Mouse (Mus musculus): ENCODE data around the gene Mtr.

The Mtr gene

DNA sequence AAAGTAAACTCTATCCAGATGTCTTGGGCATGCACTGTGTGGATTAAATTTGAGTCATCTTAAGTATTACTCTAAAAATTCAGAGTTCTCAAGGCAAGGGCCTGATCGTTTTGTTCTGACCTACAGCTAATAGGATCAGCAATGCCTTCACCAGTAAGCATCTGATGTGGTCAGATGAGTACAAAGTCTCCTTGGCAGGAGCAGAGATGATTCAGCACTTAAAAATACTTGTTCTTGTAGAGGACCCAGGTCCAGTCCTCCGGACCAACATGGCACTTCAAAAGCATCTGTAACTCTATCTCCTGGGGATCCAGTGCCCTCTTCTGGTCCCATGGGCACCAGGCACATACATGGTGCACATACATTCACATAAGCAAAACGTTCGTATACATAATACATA, 25.8 kb downstream of the Mtr start:
- DNase-seq = peak; percentile 41 to 72

DNA sequence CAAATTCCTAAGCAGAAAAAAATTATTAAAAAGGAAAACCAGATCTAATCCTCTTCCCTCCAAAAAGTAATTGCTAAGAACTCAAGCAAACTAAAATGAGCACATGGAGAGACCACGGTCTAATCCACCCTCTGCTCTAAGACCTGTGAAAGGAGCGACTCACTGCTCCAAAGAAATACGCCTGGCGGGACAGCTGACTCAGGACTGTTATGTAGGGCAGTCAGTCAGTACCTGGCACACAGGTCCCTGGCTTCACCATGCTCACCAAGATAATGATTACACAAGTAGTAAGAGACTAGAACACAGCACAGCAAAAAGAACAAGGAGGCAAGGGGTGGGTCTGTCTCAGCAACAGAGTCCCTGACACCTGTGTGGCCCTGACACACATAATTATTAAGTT, 29.7 kb downstream of the Mtr start:
- peak; percentile 65 to 76 for DNase-seq

DNA sequence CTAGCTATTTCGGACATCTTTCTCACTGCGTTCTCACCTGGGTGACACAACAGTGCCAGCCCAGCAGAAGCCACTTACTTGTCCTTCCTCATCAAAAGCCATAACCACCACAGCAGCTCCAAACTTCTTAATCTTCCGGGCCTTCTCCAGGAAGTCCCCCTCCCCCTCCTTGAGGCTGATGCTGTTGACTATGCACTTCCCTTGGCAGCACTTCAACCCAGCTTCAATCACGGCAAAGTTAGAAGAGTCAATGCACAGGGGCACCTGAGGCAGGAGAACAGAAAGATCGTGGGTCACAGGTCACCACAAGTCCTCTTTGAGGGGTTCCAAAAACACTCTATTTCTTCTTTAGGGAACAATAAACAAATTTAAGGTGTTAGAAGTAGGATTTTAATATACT, 30.3 kb downstream of the Mtr start:
- DNase-seq = peak; percentile 40 to 48

DNA sequence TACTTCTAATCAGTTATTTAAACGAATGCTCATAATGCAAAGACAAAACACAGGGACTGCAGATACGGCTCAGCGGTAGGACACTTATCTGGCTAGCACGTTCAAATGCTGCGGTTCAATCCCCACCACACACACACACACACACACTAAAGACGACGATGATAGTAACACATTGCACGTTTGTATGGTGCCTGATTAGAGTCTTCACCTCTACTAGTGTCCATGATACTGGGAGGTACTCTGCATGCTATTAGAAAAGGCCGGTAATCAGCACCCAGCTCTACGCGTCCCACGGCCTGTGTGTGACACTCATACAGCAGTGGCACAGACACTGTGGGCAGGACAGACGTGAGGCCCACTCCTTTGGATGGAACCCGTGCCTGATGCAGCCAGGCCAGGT, 39.3 kb downstream of the Mtr start:
- no peak for DNase-seq

DNA sequence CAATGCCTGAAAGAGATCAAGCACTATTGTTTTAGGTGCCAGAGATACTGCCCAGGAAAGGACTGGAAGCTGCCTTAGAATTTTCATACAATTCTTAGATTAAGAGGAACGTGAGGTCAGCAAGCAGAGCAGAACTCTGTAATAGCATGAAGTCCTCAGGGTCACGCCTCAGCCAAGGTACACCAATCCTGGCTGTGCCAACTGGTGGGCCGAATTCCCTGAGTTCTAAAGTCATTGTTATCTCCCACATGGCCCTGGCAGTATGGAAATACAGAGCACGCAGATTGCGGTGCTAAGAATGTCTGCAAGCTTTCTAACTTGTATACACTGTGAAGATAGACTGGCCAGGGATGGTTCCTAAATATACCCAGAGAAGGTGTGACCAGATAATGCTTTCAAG, 43.0 kb downstream of the Mtr start:
- DNase-seq = no peak

DNA sequence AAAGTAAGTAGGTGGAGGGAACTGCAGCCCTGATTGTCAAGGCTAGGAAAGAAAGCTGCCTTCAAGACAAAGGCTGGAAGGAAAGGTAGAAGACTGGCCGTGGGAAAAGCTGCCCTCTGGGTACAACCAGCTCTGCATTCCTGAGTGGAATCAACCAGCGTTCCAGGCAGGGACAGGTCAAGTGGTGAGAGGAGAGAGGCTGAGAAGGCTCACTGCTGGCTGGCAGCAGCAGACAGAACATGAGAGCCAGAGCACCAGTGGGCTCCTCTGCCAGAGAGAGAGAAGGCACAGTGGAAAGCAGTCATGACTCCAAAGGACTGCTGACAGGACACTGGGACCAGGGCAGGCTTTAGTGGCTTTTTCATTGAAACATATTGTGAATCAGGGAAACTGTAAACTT, 46.9 kb downstream of the Mtr start:
- DNase-seq = no peak

DNA sequence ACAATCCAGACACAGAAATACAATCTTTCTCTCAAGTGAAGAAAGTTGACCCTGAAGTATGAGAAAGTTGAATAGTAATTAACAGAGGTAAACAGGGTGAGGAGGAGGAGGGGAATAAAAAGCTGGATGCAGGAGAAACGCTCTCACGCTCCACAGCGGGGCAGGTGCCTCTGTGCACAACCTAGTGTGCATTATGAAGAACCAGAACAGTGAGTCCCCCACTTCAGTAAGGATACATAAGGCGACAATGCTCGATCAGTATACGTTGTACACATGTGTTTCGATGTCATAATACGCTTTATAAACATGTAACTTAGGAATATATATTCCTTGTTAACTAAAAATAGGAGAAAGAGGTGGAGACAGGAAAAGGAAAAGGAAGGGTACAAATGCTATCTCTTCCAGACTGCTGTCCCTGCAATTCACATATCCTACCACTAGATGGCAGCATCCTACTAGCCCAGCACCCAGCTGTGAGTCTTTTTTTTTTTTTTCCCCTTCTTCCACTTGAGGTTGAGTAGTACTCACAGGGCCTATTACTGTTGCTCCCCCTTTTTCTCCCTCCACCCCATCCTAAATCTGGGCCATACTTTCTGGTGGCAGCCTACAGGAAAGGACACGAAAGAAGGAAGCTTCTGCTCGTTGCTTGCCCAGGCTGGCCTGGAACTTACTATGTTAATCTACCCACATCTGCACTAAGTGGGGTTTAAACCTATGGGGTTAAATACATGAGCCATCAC, 47.7 kb downstream of the Mtr start:
- DNase-seq = peak; percentile 53 to 73

DNA sequence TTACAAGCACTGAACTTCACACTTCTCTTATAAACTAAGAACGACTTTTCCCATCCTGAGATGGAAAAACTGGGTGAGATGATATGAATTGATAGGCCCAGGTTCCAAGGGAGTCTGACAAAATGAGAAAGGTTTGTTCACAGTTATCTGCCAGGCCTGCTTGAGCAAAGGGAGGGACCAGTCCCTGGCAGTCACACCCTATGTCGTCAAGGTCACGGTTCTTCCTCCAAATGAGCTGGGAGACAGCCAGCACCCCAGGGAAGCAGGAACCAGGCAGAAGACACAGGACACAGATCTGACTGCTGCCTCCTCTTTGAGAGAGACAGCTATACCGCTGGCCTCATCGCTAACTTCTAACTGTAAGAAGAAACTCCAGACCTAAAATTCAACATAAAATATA, 57.5 kb downstream of the Mtr start:
- peak; percentile 6 to 30 for DNase-seq

DNA sequence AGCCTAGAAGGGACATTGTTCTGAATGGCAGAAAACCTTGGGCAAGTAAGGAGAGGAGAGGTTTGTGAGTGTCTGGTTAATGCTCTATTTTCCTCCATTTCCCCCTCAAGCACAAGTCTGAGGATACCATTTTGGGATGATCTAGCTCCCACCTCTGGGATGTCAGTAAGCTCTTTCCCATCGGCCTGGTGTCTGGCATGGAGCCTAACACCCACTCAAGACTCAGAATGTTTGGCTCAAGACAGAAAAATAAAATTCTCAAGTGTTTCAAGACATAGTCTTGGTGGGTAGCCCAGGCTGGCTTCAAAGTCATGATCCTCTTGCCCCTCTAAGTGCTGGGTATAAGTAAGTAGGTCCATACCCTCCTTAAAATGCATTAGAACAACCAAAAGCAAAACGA, 59.4 kb downstream of the Mtr start:
- no peak for DNase-seq

DNA sequence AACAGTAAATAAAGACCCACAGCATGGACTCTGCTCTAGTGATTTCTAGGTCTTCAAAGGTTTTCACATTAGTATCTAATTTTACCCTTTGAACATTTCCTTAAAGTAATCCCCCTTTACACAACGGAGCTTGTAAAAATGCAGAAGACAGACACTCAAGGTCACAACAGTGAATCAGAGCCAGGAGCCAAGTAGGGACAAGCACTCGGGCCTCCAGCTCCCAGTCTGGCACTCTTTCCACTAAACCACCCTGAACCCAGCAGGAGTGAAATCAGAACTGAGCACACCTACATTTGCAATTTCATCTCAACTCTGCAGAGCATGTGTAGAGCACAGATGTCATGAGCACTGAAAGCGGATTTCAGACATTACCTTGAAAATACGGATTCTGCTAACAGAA, 61.1 kb downstream of the Mtr start:
- DNase-seq = no peak

DNA sequence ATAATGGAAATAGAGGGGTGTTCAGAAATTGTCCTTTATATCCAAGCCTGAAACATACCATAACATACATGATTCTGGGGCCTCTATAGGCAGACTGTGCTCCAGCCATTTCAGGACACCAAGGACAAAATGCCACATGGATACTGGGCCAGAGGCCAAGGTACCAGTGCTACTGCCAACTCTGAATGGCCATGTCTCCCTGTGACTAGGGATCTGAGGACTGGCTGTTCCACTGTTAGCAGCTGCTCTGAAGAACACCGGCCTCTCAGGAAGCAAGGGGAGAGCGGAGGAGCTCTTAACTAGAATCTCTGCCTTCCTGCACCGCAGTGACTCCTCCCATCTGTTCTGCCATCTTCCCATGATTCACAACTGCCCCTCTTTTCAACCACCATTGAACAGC, 61.9 kb downstream of the Mtr start:
- peak; percentile 9 to 37 for DNase-seq

DNA sequence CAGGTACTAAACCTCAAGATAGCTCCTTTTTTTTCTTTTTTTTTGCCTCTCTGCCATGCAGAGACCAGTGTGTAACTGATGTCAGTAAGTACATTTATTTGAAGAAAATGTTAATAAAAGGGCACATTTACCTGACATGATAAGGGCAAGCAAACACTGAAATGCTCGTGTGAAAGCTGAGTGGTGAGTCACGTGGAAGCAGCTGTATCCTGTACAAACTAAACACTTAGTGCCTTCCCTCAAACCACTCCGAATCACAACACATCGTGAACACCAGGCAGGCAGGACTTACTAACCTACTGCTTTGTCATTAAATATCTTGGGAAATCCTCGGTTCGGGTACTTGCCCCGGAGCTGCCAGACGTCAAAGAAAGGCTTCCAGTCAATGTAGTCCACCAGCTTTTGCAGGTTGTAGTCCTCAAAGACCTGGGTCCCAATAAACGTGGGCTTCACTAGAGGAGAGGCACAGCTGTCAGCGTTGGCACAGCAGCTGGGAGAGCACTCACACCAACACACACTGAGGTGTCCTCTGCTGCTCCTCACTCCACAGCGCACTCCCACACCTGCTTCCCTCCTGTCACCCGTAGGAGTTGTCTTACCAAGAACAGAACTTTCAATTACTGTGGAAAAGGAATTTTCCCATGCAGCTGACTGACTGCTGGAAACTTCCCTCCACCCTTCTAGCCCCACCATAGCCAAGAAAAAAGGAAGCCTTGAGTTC, 62.8 kb downstream of the Mtr start:
- DNase-seq = no peak

DNA sequence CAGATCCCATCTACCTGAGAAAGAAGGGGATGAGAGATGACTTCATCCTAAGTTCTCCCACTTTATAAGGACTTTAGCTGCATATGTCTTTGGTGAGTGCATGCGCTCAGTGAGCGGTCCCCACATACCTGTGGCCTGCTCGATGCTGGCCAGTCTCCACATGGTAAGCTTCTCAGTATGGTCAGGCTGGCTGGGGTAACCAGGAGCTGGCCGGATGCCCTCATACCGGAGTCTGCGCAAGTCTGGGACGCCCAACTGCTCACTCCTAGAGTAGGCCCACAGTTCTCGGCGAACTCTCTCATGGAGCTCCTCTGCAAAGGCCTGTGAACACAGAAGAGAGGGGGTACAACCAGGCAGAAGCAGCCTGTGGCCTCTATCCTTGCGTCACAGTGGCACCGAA, 68.7 kb downstream of the Mtr start:
- no peak for DNase-seq

DNA sequence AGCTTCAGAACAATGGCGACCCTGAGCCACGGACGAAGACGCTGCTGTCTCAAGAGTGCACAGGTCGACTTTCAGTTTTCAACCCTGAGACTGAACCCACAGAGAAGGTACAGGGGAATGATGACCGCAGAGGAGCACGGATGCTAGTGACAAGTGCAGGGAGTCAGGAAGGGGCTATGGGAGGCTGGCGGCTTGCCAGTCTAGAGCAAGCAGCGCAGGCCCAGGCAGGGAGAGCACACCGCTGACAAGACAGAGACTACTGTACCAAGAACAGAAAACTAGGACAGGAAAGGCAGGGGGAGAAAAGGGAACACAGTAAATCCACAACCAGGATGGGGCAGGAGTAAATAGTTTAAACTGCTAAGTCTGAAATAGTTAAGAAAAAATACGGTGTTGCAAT, 69.1 kb downstream of the Mtr start:
- DNase-seq = no peak

DNA sequence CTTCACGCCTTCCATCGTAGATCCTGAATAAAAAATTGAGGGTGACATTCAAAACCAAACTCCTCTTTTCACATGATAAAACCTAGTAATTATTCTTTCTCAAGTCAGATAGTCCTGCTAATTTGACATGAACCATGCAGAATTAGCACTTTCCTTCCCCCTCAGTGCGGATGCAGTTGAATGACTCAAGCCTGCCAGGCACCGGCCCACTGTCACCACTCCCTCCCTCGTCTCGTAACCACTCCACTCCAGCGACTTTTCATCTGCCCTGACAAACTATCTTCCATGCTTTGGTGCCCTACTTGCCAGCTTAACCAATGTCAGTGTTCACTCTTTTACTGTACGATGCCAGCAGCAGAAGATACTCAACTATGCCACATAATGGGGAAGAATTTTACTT, 78.4 kb downstream of the Mtr start:
- DNase-seq = no peak

DNA sequence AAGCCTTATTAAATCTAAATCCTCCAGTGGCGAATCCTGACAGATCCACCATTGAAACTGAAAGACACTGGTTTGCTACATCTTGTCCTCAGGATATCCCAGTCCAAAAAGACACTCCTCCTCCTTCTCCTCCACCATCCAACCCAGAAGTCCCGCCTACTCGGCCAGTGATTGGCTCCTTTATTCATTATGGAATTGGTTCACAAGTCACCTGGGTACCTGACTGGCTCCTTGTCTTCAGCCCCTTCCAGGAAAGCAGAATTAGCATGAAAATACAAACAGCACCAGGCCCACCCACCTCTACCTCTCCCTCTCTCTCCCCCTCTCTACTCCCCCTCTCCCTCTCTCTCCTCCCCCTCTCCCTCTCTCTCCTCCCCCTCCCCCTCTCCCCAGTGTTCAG, 81.2 kb downstream of the Mtr start:
- no peak for DNase-seq

DNA sequence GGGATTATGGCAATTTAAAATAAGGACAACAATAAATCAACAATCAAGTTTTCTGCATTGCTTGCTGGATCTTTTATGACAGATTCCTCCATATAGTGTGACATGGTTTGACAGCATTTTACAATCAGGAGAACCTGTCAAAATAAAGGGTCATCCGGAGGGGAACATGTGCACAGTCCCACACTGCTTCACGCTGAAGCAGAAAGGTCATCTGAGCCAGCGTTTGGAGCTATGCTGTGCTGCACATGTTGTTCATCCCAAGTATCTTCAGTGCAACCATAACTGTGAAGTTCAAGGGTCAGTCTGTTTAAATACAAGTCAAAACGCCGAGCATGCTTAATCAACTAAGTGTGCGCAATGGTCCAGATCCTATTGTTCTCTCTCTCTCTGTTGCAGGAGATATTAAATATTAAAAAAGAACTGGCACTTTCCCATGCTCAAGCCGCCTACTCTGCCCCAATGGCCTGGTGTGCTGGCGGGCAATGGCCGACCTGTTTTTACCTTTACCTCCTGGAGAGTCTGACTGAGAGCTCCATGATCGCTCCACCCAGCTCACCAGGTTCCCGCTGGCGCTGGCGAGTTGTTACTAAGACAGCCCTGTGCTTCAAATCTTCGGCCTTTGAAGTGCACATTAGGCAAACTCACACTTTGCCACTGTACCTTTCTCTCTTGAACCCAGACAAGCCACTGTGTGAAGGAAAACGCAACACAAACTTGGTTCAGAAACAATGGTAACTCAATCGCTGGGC, 81.8 kb downstream of the Mtr start:
- peak in 1 of 2 experiments; percentile 42 for DNase-seq

DNA sequence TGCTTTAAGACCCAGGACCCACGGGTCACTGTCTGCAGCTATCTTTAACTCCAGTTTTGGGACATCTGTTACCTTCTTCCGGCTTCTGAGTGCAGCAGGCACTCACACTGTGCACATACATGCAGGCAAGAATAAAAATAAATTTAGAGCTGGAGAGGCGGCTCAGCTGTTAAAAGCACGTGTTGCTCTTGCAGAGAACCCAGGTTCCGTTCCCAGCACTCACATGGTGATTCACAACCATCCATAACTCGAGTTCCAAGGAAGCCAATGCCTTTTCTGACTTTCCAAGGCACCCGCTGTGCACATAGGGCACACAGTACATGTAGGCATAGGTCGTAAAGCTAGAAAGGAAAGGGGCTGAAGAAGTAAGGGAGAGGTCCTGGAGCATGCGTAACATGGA, 90.6 kb downstream of the Mtr start:
- DNase-seq = no peak

DNA sequence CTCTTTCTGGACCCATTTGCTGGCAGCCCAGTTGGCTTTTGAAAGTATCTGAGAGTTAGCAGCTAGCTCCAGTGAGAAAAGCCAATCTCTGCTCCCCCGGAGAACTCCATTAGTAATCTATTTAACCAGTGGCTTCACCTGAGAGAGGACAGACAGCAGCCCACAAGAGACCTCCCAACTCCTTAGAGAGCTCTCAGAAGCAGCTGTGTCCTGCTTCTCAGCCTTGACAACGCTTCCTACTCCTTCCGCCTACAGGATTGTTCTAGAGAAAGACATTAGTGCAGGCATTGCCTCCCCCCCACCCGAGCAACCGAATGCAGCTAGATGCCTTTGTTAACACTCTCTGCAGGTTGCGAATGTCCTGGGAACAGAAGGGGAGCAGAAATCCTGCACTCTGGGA, 91.5 kb downstream of the Mtr start:
- peak; percentile 24 to 29 for DNase-seq

DNA sequence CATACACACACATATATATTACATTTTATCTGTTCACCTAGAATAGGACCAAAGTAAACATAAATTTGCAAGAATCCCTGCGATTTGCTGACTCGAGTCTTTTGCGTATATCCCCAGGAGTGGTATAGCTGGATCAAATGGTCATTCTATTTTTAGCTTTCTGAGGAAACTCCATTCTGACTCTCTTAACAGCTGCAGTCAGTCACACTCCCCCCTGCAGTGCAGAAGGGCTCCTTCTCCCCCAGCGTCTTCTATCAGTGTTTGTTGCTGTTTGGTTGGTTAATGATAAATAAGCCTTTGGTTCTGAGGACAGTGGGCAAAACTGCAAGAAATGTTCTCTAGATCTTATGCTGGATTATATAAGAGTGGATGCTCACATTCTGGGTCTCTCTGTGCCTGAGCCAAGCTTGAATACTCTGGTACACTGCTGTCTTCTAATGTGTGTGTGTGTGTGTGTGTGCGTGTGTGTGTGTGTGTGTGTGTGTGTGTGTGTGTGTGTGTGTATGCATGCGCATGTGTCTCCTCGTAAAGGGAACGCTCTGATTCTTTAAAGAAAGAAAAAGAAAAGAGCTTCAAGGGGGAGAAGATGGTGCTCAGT, 92.4 kb downstream of the Mtr start:
- peak; percentile 11 to 37 for DNase-seq

DNA sequence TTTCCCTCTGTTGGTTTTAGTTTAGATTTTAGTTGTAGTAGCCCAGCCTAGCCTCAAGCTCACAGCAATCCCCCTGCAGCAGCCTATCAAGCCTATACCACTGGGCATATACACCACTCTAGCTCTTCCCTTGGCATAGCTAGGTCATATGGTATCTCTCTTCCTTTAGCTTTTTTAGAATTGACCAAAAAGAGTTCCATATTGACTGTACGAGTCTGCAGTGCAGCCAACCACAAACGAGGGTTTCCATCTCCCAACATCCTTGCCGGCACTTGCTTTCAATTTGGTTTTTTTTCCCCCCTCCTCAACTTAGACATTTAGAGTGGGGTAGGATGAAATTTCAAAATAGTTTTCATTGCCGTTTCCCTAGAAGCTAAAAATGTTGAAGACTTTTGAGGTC, 95.5 kb downstream of the Mtr start:
- DNase-seq = no peak

DNA sequence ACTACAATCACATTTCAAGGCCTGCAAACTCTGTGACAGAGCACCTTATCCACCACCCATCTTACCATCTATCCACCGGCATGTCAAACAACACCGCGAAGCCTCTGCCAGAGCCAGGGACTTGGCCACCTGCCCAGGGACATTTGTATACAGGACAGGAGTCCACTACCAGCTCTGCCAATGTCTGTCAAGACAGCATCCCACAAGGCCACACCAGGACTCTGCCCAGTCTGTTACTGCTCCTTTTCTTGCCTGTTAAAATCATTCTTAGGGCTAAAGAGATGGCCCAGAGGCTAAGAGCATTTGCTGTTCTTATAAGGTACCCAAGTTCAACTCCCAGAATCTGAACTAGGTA, 97.8 kb downstream of the Mtr start:
- peak; percentile 82 to 90 for DNase-seq

DNA sequence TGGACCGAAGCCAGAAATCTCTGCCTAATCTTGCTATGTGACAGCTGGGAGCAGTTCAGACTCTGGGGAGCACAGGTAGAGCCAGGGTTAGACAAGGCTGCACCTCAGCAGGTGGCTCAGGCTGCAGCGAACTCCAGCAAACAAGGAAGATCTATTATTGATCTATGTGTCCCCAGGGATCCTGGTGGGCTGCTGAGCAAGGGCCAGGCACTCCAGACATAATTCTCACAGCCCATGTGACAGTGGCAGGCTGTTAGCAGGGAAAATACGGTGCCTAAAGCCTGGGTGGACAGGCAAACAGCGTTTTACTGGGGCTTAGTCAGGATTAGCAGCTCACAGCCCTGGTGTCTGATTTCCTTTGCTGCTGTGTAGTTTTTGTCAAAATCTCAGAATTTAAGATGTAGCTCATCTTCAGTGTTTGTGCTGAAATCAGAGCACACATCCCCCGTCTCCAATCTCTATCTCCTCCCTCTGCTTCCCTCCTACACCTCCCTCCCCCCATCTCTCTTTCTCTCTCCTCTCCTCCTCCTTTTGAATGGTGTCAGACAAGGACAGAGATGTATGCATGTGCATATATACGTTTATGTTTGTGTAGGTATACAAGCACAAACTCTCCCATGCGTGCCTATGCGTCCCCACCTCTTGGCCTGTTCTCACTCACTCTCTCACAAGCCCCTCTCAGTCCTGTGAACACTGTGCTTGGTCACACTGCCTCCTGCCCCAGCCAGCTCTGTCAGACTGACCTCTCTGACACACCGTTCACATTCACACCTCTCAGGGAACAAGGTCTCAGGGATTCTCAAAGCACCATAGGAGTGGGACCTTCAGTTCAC, 98.4 kb downstream of the Mtr start:
- no peak for DNase-seq
